Mouse (Mus musculus) heart, adult 2 months (tissue): Measurements from ENCODE around the gene Alad.
"Not testable (repeated sequence)": the region's sequence is repeated elsewhere in the genome, so short reads cannot be mapped to it uniquely, and the experiment has no call there.

Experiments used
- CTCF ChIP-seq: fragments of 200-600 bp; IDR thresholded peaks from 2 replicates; pipeline ENCODE4 v1.8.1; 2022; ENCODE audit warnings: antibody characterized with exemption, mild to moderate bottlenecking, moderate library complexity
- POLR2A ChIP-seq: fragments of 200-500 bp; IDR thresholded peaks from 2 replicates; pipeline ENCODE4 v1.6.1; 2011; ENCODE audit warnings: mild to moderate bottlenecking, low read depth, low read length, control low read depth; ENCODE audit not compliant: insufficient read depth

GRCm38 (mm10) chr4:62479593-62479936, 40.2 kb downstream of the Alad start:
- peak; percentile 57 for TF ChIP-seq CTCF
- not testable (repeated sequence) for TF ChIP-seq POLR2A
